Mouse (Mus musculus) A20 (cell line): ENCODE data around the gene Spata45.
"Not testable (repeated sequence)": the region's sequence is repeated elsewhere in the genome, so short reads cannot be mapped to it uniquely, and the experiment has no call there.

ENCODE experiments used
- DNase-seq: peaks from one replicate; pipeline ENCODE4 v3.0.0-alpha.2; 2011; ENCODE audit warnings: low read depth, low spot score

Gene Spata45

GRCm38 (mm10) chr1:191036554-191037334 lies at the start of gene Spata45:
Gene Spata45, plus strand, starts transcription at chr1:191036639.
- no peak for DNase-seq

- peak; percentile 52 for DNase-seq
These were observed 46.9 kb upstream of the Spata45 start for GRCm38 (mm10) chr1:190989437-190990082.

- no peak for DNase-seq
These were observed 40.9 kb upstream of the Spata45 start for GRCm38 (mm10) chr1:190995548-190995947.

- DNase-seq: no peak
These were observed 40.0 kb upstream of the Spata45 start for GRCm38 (mm10) chr1:190996346-190996877.

GRCm38 (mm10) chr1:190998027-190998426 lies 38.4 kb upstream of the Spata45 start:
- no peak for DNase-seq

- no peak for DNase-seq
These were observed 35.8 kb upstream of the Spata45 start for GRCm38 (mm10) chr1:191000686-191001085.

GRCm38 (mm10) chr1:191002201-191002600 lies 34.2 kb upstream of the Spata45 start:
- peak; percentile 41 for DNase-seq

- DNase-seq: peak; percentile 32
These were observed 27.7 kb upstream of the Spata45 start for GRCm38 (mm10) chr1:191008707-191009106.

GRCm38 (mm10) chr1:191014271-191014670 lies 22.2 kb upstream of the Spata45 start:
- DNase-seq: no peak

- peak; percentile 27 for DNase-seq
These were observed 16.6 kb upstream of the Spata45 start for GRCm38 (mm10) chr1:191019803-191020202.

- DNase-seq: peak; percentile 38
These were observed 16.1 kb upstream of the Spata45 start for GRCm38 (mm10) chr1:191020217-191020924.

GRCm38 (mm10) chr1:191021016-191021415 lies 15.4 kb upstream of the Spata45 start:
- no peak for DNase-seq

- peak; percentile 12 for DNase-seq
These were observed 13.3 kb upstream of the Spata45 start for GRCm38 (mm10) chr1:191023140-191023539.

- DNase-seq: peak; percentile 11
These were observed 12.6 kb upstream of the Spata45 start for GRCm38 (mm10) chr1:191023806-191024205.

GRCm38 (mm10) chr1:191025016-191026012 lies 11.1 kb upstream of the Spata45 start:
- DNase-seq: peak; percentile 76

- DNase-seq: peak; percentile 100
These were observed 10.3 kb upstream of the Spata45 start, which contains the start of gene Flvcr1 for GRCm38 (mm10) chr1:191026021-191026713. Gene Flvcr1, minus strand, starts transcription at chr1:191026158.

GRCm38 (mm10) chr1:191030182-191030581 lies 6.3 kb upstream of the Spata45 start:
- no peak for DNase-seq

- not testable (repeated sequence) for DNase-seq
These were observed 5.5 kb upstream of the Spata45 start for GRCm38 (mm10) chr1:191030922-191031425.

- no peak for DNase-seq
These were observed 790 bp upstream of the Spata45 start for GRCm38 (mm10) chr1:191035649-191036048.

GRCm38 (mm10) chr1:191037999-191038398 lies 1.6 kb downstream of the Spata45 start:
- DNase-seq: no peak
